Mouse (Mus musculus) lung, postnatal 36 days (tissue): ENCODE results near the gene Gm17268.

Experiments
- DNase-seq: peaks from one replicate; pipeline ENCODE4 v3.0.0; 2022; ENCODE audit warnings: mixed read lengths

Gm17268 gene

GRCm38 (mm10) chr11:82030171-82030570 is 8.2 kb downstream of the Gm17268 start:
- no peak for DNase-seq

GRCm38 (mm10) chr11:82023769-82024168 is 14.6 kb downstream of the Gm17268 start:
- peak; percentile 26 for DNase-seq

GRCm38 (mm10) chr11:82022504-82023056 is 15.8 kb downstream of the Gm17268 start:
- DNase-seq = peak; percentile 18

GRCm38 (mm10) chr11:82021406-82021805 is 17.0 kb downstream of the Gm17268 start:
- no peak for DNase-seq

GRCm38 (mm10) chr11:82019793-82020192 is 18.6 kb downstream of the Gm17268 start:
- no peak for DNase-seq

GRCm38 (mm10) chr11:82019389-82019788 is 19.0 kb downstream of the Gm17268 start:
- DNase-seq = no peak

- DNase-seq = no peak
Observed at GRCm38 (mm10) chr11:82016181-82016780, 22.1 kb downstream of the Gm17268 start.

- peak; percentile 37 for DNase-seq
Observed at GRCm38 (mm10) chr11:82015066-82015465, 23.3 kb downstream of the Gm17268 start.

GRCm38 (mm10) chr11:82013756-82014155 is 24.6 kb downstream of the Gm17268 start:
- no peak for DNase-seq

- peak; percentile 51 for DNase-seq
Observed at GRCm38 (mm10) chr11:82011411-82012193, 26.8 kb downstream of the Gm17268 start.

- DNase-seq = no peak
Observed at GRCm38 (mm10) chr11:82010115-82010514, 28.2 kb downstream of the Gm17268 start.

GRCm38 (mm10) chr11:82006796-82007423 is 31.5 kb downstream of the Gm17268 start:
- DNase-seq = peak; percentile 83

- DNase-seq = peak; percentile 27
Observed at GRCm38 (mm10) chr11:82004810-82005209, 33.6 kb downstream of the Gm17268 start.

GRCm38 (mm10) chr11:82000581-82000980 is 37.8 kb downstream of the Gm17268 start:
- no peak for DNase-seq

- no peak for DNase-seq
Observed at GRCm38 (mm10) chr11:81999469-81999868, 38.9 kb downstream of the Gm17268 start.

- no peak for DNase-seq
Observed at GRCm38 (mm10) chr11:81998646-81999045, 39.7 kb downstream of the Gm17268 start.

- no peak for DNase-seq
Observed at GRCm38 (mm10) chr11:81997085-81997484, 41.3 kb downstream of the Gm17268 start.

- DNase-seq = peak; percentile 67
Observed at GRCm38 (mm10) chr11:81996172-81996841, 42.1 kb downstream of the Gm17268 start.

GRCm38 (mm10) chr11:81983146-81983545 is 55.2 kb downstream of the Gm17268 start:
- DNase-seq = peak; percentile 71

- DNase-seq = no peak
Observed at GRCm38 (mm10) chr11:81982191-81982590, 56.2 kb downstream of the Gm17268 start.
